Mouse (Mus musculus) heart, postnatal 0 days (tissue): ENCODE measurements around the gene Pigu.

ENCODE experiments used
- CTCF ChIP-seq: IDR thresholded peaks from 2 replicates; pipeline ENCODE4 v1.5.1; 2016; ENCODE audit warnings: antibody characterized with exemption, control low read depth, low read depth
- EP300 ChIP-seq: IDR thresholded peaks from 2 replicates; pipeline ENCODE4 v1.6.1; 2016; ENCODE audit warnings: antibody characterized with exemption, low read depth

GRCm38 (mm10) chr2:155373886-155374285, 16.7 kb upstream of the Pigu start:
- TF ChIP-seq CTCF: no peak
- no peak for TF ChIP-seq EP300
